Mouse (Mus musculus) intestine, embryonic 14.5 days (tissue): ENCODE data around the gene Desi1. TPM values are rescaled to one million over a fixed set of nuclear protein-coding genes. Genes with fewer than 3 reads are reported as not detected.

Experiments used
- ATAC-seq: fragments of 200-750 bp; cut with Nextera tagmentation; replicated peaks from 2 replicates; pipeline ENCODE4 v1.8.0; 2017; ENCODE audit warnings: low read depth, moderate number of reproducible peaks, moderate TSS enrichment, moderate library complexity; ENCODE audit not compliant: low FRiP score, low TSS enrichment
- DNase-seq: peaks from one replicate; pipeline ENCODE4 v3.0.0-alpha.2; 2018; ENCODE audit warnings: low spot score
- H3K27ac ChIP-seq: fragments of 300-500 bp; sonication (generic); 2 replicates; pipeline ENCODE4 v1.5.1; 2014; ENCODE audit warnings: low read depth, mild to moderate bottlenecking, control low read depth
- H3K27me3 ChIP-seq: fragments of 300-500 bp; sonication (generic); replicated peaks from 2 replicates; pipeline ENCODE4 v1.6.1; 2014; ENCODE audit warnings: low read length, control low read depth; ENCODE audit not compliant: control insufficient read depth, insufficient read depth
- H3K36me3 ChIP-seq: fragments of 300-500 bp; sonication (generic); 2 replicates; pipeline ENCODE4 v1.6.1; 2014; ENCODE audit warnings: low read length, control low read depth; ENCODE audit not compliant: control insufficient read depth, insufficient read depth
- H3K4me1 ChIP-seq: fragments of 300-500 bp; sonication (generic); replicated peaks from 2 replicates; pipeline ENCODE4 v1.6.1; 2014; ENCODE audit warnings: low read length, control low read depth, mixed read lengths; ENCODE audit not compliant: control insufficient read depth, insufficient read depth
- H3K4me2 ChIP-seq: fragments of 300-500 bp; sonication (generic); 2 replicates; pipeline ENCODE4 v1.6.1; 2014; ENCODE audit warnings: low read length
- H3K4me3 ChIP-seq: fragments of 300-500 bp; sonication (generic); 2 replicates; pipeline ENCODE4 v1.5.1; 2014; ENCODE audit warnings: low read depth, low read length, control low read depth, mixed read lengths
- H3K9ac ChIP-seq: fragments of 300-500 bp; sonication (generic); 2 replicates; pipeline ENCODE4 v1.6.1; 2014; ENCODE audit warnings: mild to moderate bottlenecking, low read length
- H3K9me3 ChIP-seq: fragments of 300-500 bp; sonication (generic); 2 replicates; pipeline ENCODE4 v1.6.1; 2016; ENCODE audit warnings: low read length, control low read depth; ENCODE audit not compliant: control insufficient read depth
- WGBS: fragments of 180-500 bp; shearing (Covaris S2); extraction: QIAGEN DNeasy Blood & Tissue Kit; methylation state at CpG from one replicate; pipeline ENCODE4 v1.1.7; 2014; 5-methylcytosine and 5-hydroxymethylcytosine counted together
- polyA plus RNA-seq: library from polyadenylated mRNA; unstranded; fragments of >200 nt; fragmentation: Nextera tagmentation; extraction: Ambion mirVana; gene quantifications from 2 replicates; pipeline ENCODE4 v1.2.1, GENCODE M21; 2014

Desi1 gene
- polyA plus RNA-seq, 1 experiment from 2014 or later: 26.7 TPM

GRCm38 (mm10) chr15:82052544-82052943 lies 18.9 kb upstream of the Desi1 start:
- no peak for ATAC-seq

GRCm38 (mm10) chr15:82047080-82047883 lies 13.6 kb upstream of the Desi1 start, which contains the start of gene Snu13:
Gene Snu13 (minus strand): TSS chr15:82047598.
- Histone ChIP-seq H3K4me2 (peak within 1 kb of the TSS; percentile 88), H3K4me1 (peaks cover 8% of the 10 kb centered on the region), H3K27me3 (no peaks in the 10 kb centered on the region), H3K27ac (peak within 1 kb of the TSS; percentile 81), H3K36me3 (peaks cover 16% of the 10 kb centered on the region), H3K9ac (peak within 1 kb of the TSS; percentile 91), H3K4me3 (peak within 1 kb of the TSS; percentile 95), H3K9me3 (no peaks in the 10 kb centered on the region)
- under 1% methylated on average over 74 of the region's 74 CpGs for WGBS
- DNase-seq (peak; percentile 93), ATAC-seq (peak; percentile 81)

More at GRCm38 (mm10) chr15:82052544-82052943, 18.9 kb upstream of the Desi1 start:
- no peaks in the 10 kb centered on the region for H3K4me1 ChIP-seq
- no peak for DNase-seq
- H3K9ac ChIP-seq: no peak overlapping the region
- no peaks in the 10 kb centered on the region for H3K9me3 ChIP-seq
- H3K36me3 ChIP-seq: no peaks in the 10 kb centered on the region
- H3K27ac ChIP-seq: no peak overlapping the region
- WGBS: 72% methylated on average over 5 of the region's 5 CpGs
- H3K4me3 ChIP-seq: no peak overlapping the region
- H3K4me2 ChIP-seq: no peak overlapping the region
- H3K27me3 ChIP-seq: no peaks in the 10 kb centered on the region

DNA sequence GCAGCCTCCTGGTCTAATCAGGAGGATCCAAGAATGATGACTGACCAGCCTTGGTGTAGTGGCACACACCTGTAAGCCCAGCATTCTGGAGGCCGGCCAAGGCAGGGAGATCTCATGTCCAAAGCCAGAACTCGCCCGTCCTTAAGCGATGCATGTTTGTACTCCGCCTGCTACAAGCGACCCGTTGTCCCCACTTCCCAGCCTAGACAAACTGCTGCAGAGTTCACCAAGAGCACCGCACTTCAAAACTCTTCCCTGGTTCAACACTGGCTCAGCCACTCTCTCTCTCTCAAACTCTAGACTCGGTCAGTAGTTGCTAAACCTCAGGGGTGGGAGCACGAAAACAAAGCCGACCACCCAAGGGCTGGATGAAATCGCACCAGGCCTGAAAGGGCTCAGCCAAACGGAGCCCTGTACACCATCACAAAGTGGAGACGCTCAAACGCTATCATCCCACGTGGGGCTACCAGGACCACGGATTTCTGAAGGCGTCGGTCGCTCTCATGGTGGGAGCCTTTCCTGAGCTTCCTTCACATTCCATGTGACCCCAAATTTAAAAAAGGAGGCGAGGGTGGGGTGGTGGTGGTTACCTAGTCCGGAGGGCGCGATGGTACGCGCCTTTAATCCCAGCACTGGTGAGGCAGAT lies 12.7 kb upstream of the Desi1 start:
- H3K4me2 ChIP-seq: peak overlapping the region; percentile 88
- peak overlapping the region; percentile 91 for H3K9ac ChIP-seq
- peaks cover 17% of the 10 kb centered on the region for H3K36me3 ChIP-seq
- H3K9me3 ChIP-seq: no peaks in the 10 kb centered on the region
- H3K4me3 ChIP-seq: peak overlapping the region; percentile 95
- no peaks in the 10 kb centered on the region for H3K27me3 ChIP-seq
- WGBS: 2% methylated on average over 26 of the region's 26 CpGs
- ATAC-seq (peak; percentile 47), DNase-seq (peak; percentile 66)
- peaks cover 8% of the 10 kb centered on the region for H3K4me1 ChIP-seq
- peak overlapping the region; percentile 81; the same call in 1 of the 2 replicates for H3K27ac ChIP-seq

DNA sequence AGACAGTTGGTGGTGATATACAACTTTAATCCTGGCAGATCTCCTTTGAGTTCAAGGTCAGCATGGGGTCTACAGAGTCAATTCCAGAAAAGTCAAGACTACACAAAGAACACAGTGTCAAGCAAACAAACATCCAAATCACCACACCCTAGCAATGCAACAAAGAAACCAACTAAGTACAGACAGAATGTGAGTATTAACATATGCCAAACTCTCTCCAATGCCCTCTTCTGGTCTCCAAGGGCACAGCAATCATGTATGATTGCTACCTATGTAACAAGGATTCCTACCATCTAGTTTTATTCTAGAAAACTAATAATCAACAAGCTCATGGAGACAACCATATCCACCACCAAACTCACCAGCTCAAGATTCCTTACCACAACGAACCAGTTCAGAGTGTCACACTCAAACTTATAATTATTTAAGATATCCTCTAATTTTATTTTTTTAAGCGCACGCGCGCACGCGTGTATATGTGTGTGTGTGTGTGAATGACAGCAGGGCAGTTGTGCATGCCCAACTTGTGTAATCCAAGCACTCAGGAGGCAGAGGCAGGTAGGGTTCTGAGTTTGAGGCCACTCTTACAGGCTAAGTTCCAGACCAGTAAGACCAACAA lies 10.6 kb upstream of the Desi1 start:
- Histone ChIP-seq H3K27ac (no peak overlapping the region), H3K27me3 (no peaks in the 10 kb centered on the region), H3K4me3 (no peak overlapping the region), H3K36me3 (peaks cover 37% of the 10 kb centered on the region), H3K9ac (no peak overlapping the region), H3K9me3 (no peaks in the 10 kb centered on the region), H3K4me2 (no peak overlapping the region), H3K4me1 (peaks cover 8% of the 10 kb centered on the region)
- DNase-seq (no peak), ATAC-seq (no peak)
- 97% methylated on average over 7 of the region's 7 CpGs for WGBS

GRCm38 (mm10) chr15:82040650-82041049 lies 7.0 kb upstream of the Desi1 start:
- no peaks in the 10 kb centered on the region; the same call in none of the 2 replicates for H3K4me1 ChIP-seq
- no peaks in the 10 kb centered on the region for H3K9me3 ChIP-seq
- DNase-seq (peak; percentile 59), ATAC-seq (no peak)
- H3K4me2 ChIP-seq: no peak overlapping the region
- 86% methylated on average over 1 of the region's 1 CpGs for WGBS
- no peak overlapping the region for H3K27ac ChIP-seq
- H3K36me3 ChIP-seq: peaks cover 68% of the 10 kb centered on the region
- no peak overlapping the region for H3K9ac ChIP-seq
- H3K4me3 ChIP-seq: no peak overlapping the region
- no peaks in the 10 kb centered on the region for H3K27me3 ChIP-seq

- 83% methylated on average over 12 of the region's 12 CpGs for WGBS
- no peak for ATAC-seq
- H3K4me2 ChIP-seq: no peak overlapping the region
- no peak overlapping the region for H3K27ac ChIP-seq
- peaks cover 79% of the 10 kb centered on the region for H3K36me3 ChIP-seq
- H3K4me3 ChIP-seq: no peak overlapping the region
- DNase-seq: no peak
- H3K4me1 ChIP-seq: no peaks in the 10 kb centered on the region
- no peak overlapping the region for H3K9ac ChIP-seq
- H3K27me3 ChIP-seq: no peaks in the 10 kb centered on the region
- H3K9me3 ChIP-seq: no peaks in the 10 kb centered on the region
Observed at GRCm38 (mm10) chr15:82035904-82036689, 2.4 kb upstream of the Desi1 start.

- no peak for ATAC-seq
Observed at GRCm38 (mm10) chr15:82032386-82032785, 1.3 kb downstream of the Desi1 start.

DNA sequence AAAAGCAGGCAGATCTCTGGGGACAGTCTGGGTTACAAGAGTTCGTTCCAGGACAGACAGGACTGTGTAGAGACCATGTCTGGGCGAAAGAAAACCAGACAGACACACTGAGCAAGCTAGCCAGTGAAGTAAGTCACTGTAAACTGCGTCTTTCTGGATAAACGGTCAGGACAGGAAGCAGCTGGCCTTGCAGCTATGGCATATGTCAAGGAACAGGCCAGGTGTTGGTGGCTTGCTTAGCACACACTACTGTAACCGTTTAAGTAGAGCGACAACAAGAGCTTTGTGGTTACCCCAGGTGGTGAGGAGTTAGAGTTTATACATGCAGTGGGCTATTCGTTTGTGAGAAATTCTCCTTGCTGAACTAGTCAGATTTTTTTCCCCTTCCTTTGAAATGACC lies 5.9 kb downstream of the Desi1 start:
- H3K4me2 ChIP-seq: no peak overlapping the region
- no peak overlapping the region for H3K4me3 ChIP-seq
- H3K36me3 ChIP-seq: peaks cover 91% of the 10 kb centered on the region
- H3K4me1 ChIP-seq: no peaks in the 10 kb centered on the region
- H3K9me3 ChIP-seq: 0 out of 2 replicates have a peak, but pooled peaks cover 3% of the 10 kb centered on the region
- H3K27ac ChIP-seq: no peak overlapping the region
- WGBS: 77% methylated on average over 7 of the region's 7 CpGs
- H3K27me3 ChIP-seq: no peaks in the 10 kb centered on the region
- DNase-seq (no peak), ATAC-seq (no peak)
- H3K9ac ChIP-seq: no peak overlapping the region

More at GRCm38 (mm10) chr15:82032386-82032785, 1.3 kb downstream of the Desi1 start:
- no peak overlapping the region for H3K27ac ChIP-seq
- H3K4me1 ChIP-seq: no peaks in the 10 kb centered on the region
- no peak overlapping the region for H3K9ac ChIP-seq
- 89% methylated on average over 7 of the region's 7 CpGs for WGBS
- no peak overlapping the region for H3K4me3 ChIP-seq
- H3K4me2 ChIP-seq: no peak overlapping the region
- no peaks in the 10 kb centered on the region for H3K27me3 ChIP-seq
- no peaks in the 10 kb centered on the region for H3K9me3 ChIP-seq
- H3K36me3 ChIP-seq: peaks cover 76% of the 10 kb centered on the region
- no peak for DNase-seq
